Comparison of ENCODE assay signal across 16 mouse cellular contexts in genomic region chr14:97896622-97897021, GRCm38 (mm10).
"Had no signal": no experiment of that assay in that cellular context is flagged by ENCODE, and none has a peak within 500 bp of the region (broad histone marks: within the 10 kb centered on the region; RNA-seq: fewer than 3 reads in every experiment).

No protein-coding gene starts in this region.

- H3K27me3 ChIP-seq: neural tube, embryonic 12.5 days; neural tube, embryonic 13.5 days; neural tube, embryonic 15.5 days; stomach, embryonic 15.5 days had no signal

- H3K9ac ChIP-seq: neural tube, embryonic 12.5 days; neural tube, embryonic 13.5 days; neural tube, embryonic 15.5 days; stomach, embryonic 15.5 days had no signal

- DNase-seq: retina, postnatal 1 day; right cerebral cortex, adult 18-20 months; right cerebral cortex, postnatal 14 days; right cerebral cortex, postnatal 25 days; right cerebral cortex, postnatal 4 days; spleen, adult 18-20 months; thymus, adult 18-20 months; thymus, adult 2 months; thymus, postnatal 14 days; thymus, postnatal 25 days; thymus, postnatal 36 days had no signal

- H3K4me1 ChIP-seq: neural tube, embryonic 12.5 days; neural tube, embryonic 13.5 days; neural tube, embryonic 15.5 days; stomach, embryonic 15.5 days had no signal

- H3K36me3 ChIP-seq: neural tube, embryonic 12.5 days; neural tube, embryonic 13.5 days; neural tube, embryonic 15.5 days; stomach, embryonic 15.5 days had no signal

- H3K4me3 ChIP-seq: neural tube, embryonic 12.5 days; neural tube, embryonic 13.5 days; neural tube, embryonic 15.5 days; stomach, embryonic 15.5 days had no signal

- H3K27ac ChIP-seq: neural tube, embryonic 12.5 days; neural tube, embryonic 13.5 days; neural tube, embryonic 15.5 days; stomach, embryonic 15.5 days; stomach, postnatal 0 days had no signal

- H3K9me3 ChIP-seq: neural tube, embryonic 12.5 days; neural tube, embryonic 13.5 days; neural tube, embryonic 15.5 days; stomach, embryonic 15.5 days had no signal
